Mouse (Mus musculus): ENCODE data around the gene Zfp385b. TPM values are rescaled to one million over a fixed set of nuclear protein-coding genes. Genes with fewer than 3 reads are reported as not detected.

Zfp385b gene
- 8.6 and 12.0 TPM in 2 replicates for polyA plus RNA-seq (2012; rRNA removed)

DNA sequence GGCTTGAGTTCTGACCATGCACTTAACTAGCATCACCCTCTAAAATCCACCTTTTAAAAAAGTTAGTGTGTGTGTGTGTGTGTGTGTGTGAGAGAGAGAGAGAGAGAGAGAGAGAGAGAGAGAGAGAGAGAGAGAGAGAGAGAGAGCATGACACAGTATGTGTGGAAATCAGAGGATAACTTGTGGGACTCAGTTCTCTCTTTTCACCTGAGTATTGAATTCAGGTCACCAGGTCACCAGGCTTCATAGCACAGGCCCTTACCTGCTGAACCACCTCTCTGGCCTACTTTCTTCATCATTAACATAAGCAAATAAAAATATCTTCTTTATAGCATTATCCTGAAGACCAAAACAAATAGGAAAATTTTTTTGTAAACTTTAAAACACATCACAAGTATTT lies at the start of gene Zfp385b:
Gene Zfp385b (minus strand): TSS at position 101 of the 400 bp plus-strand sequence.
- DNase-seq (ENCODE audit: low read depth) = no peak

DNA sequence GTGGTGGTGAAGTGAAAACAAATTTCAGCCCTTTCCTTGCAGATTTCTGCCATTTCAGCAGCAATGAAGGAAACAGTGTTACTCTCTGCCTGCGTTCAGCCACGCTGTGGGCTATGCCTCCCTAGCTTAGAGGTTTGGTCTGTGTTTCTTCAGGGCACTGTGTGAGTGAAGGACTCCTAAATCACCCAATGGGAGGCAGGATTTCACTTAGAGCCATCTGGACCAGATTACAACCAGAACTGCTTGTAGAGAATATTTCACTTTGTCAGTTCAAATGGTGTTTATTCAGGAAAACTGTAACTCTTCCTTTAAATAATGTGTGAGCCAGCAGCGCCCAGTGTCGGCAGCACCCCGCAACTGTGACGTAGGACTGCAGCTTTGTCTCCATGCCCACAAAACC lies 44.5 kb upstream of the Zfp385b start:
- no peak for DNase-seq (ENCODE audit: low read depth)

DNA sequence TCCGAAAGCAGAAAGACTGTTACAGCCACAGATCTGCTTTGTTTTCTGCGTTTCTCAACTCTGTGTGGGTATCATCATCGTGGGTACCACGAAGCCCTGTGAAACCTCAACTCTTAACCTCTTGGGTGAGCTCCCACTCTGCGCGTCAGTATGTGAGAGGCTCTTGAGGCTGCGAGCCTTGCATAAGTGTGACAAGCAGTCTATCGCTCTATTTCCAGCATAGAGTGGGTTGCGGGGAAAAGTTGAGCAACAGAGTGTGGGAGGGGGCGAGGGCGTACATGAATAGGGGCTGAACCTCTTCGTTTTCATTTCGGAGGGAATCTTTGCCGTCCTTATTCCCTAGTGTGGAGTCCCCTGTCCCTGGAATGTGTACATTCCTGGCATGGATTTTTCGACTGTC lies 44.1 kb upstream of the Zfp385b start:
- DNase-seq (ENCODE audit: low read depth) = no peak

DNA sequence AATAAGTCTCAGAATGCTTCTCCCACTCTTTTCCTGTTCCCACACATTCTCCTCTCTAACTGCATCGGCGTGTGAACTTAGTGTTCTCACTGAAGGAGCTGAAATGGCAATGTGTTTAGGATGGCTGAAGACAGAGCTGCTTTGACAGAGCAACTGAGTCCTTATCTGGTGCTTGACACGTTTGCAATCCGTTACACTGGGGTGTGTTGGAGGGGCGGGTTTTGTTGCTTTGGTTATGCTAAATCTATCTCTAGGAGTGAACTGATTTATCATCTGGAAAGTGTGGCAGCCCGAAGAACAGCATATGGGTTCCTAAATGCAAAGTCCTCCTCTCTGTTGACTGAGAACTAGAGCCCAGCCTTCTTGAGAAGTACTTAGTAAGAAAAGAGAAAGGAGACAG lies 22.0 kb upstream of the Zfp385b start:
- no peak for DNase-seq (ENCODE audit: low read depth)

DNA sequence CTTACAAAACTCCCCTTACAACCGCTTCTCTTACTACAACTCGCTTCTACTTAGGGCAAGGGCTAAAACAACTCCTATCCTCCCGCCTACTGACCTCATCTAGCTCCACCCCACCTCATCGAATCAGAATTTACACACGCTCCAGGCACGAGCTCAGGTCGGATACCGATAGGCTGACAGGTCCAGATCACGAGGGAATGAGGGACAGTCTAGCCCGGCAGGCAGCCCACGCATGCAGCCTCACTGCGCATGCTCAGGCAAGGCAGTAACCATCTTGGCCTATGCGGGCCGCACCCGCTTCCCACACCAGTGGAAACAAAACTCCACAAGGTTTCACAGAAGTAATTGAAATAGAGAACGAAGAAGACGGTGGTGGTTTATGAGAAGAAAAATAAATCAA lies 20.1 kb upstream of the Zfp385b start:
- no peak for DNase-seq (ENCODE audit: low read depth)

DNA sequence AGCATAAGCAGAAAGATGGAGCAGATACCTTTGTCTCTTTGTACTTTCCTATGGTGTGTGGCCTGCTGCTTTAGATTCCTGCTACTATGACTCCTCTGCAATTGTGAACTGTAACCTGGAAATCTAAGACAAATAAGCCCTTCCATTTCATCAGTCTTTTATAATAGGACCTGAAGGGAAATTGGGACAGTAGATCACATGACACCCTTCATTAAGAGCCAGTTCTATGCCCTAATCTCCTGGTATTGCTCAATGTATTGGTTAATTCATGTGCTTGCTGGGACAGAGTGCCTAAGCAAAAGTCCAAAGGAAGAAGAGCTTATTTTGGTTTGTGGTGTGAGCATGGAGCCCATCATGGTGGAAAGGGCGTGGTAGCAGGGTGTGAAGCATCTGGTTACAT lies 19.2 kb upstream of the Zfp385b start:
- no peak for DNase-seq (ENCODE audit: low read depth)

DNA sequence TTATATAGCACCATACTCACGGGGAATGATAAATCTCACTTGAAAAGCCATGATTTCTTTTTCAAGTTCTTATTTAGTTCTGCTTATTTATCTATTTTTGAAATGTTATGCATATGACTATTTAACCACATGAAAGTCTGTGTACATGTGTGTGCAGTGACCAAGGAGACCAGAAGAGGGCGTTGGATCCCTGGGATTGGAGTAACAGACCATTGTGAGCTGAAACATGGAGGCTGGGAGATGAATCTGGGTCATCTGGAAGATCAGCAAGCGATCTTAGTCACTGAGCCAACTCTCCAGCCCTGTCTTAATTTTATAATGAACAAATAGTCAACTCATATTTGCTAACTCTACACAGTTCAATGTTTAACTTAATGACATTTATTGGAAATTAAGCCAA lies 16.3 kb upstream of the Zfp385b start:
- no peak for DNase-seq (ENCODE audit: low read depth)

DNA sequence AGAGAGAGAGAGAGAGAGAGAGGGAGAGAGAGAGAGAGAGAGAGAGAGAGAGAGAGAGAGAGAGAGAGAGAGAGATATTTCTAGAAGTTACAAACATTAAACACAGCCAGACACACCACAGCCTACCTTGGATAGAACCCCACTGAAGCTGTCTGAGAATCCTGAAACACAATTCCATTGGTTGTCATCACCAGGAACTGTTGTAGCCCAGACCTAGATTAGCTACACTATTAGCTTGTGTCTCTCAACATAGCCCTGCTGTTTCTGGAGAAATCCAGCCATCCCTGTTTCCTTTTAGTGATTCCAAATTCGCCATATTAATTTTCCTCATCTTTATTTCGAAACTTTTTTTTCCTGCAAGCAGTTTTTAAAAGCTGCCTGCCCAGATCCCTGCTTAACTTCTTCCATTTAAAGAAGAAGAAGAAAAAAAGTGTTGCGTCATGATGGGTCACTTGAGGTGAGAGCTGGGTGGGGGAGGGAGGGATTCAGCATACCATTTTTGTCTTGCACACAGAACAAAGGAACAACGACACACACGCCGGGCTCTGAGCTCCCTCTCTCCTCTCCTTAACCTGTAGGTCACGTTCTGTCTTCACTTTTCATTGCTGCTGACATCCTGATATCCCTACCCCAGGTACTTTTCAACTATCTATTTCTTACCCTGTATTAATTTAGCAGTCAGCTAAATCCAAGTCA lies 6.8 kb upstream of the Zfp385b start:
- DNase-seq (ENCODE audit: low read depth) = no peak

DNA sequence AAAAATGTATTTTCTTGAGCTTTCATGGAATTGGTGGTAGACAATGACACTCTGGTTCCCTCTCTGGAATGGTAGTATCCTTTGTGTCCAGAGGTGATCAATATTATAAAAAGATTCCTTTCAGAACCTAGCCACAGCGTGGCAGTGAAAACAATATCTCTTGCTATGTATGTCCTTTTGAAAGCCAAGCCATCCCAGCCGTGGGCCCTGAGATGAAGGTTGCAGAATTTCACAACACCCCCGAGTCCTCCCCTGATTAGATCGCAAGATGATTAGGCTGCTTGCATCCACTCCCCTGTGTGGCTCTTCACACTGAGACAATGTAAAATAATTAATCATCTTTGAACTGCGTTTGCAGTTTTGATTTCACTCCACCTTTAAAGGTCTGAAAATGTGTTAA lies 3.6 kb upstream of the Zfp385b start:
- no peak for DNase-seq (ENCODE audit: low read depth)

DNA sequence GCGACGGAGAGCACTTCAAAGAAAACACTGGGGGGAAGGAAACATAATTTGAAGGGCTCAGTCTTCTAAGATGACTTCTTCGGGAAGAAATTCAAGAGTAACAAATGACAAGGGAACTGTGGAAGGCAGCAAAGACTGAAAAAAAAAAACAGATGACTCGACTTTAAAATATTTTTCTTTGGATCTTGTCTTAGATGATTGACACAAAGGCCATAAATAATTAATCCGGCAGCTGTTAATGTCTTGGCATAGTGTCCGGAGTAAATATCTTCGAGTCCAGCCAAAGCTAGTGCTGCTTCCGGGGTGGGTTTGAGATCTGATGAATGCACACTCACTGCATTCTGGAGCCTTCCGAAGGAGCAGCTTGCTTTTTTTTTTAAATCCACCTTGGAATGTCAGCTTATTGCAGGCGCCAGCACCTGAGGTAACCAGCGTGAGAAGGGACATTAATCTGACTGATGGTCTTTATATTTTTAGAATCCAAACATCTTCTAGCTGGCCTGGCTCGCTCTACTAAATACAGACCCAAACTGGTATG lies 2.0 kb downstream of the Zfp385b start:
- no peak for DNase-seq (ENCODE audit: low read depth)

DNA sequence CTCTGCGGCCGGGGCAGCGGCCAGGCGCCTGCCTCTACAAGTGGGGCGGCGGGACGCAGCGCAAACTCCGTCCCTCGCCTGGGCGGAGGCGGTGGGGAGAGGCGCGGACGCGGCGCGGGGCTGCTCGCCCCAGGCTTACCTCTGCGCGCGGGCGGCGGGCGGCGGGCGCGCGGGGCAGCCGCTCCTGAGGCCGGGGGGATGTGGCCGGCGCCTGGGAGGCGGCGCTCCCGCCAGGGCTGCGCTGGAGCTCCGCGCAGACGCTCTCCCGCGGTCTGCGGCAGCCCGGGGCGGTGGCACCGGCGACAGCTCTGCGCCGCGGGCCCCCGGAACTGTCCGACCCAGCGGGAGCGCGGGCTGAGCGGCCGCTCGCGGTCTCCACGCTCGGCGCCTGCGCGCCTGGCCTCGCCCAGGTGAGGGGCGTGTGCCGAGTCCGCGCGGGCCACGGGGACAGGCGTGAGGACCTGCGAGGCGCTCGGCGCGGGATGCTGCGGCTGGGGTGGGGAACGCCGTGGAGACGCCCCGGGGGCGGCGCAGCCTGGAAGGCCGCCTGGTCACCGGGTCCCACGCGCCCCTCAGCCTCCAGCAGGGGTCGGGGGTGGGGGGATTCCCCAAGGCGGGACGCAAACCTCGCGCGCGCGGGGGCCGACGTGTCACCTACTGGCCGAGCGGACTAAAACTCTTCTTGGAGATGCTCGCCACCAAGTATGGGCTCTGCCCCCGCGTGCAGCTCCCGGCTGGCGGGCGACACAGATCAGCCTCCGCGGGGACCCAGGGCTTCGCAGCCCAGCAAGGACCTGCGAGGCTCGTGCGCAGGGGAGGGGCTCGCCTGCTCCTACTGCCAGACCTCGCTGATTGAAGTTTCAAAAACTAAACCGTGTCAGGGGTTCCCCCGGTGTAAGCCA lies 2.8 kb downstream of the Zfp385b start:
- DNase-seq (ENCODE audit: low read depth) = no peak

DNA sequence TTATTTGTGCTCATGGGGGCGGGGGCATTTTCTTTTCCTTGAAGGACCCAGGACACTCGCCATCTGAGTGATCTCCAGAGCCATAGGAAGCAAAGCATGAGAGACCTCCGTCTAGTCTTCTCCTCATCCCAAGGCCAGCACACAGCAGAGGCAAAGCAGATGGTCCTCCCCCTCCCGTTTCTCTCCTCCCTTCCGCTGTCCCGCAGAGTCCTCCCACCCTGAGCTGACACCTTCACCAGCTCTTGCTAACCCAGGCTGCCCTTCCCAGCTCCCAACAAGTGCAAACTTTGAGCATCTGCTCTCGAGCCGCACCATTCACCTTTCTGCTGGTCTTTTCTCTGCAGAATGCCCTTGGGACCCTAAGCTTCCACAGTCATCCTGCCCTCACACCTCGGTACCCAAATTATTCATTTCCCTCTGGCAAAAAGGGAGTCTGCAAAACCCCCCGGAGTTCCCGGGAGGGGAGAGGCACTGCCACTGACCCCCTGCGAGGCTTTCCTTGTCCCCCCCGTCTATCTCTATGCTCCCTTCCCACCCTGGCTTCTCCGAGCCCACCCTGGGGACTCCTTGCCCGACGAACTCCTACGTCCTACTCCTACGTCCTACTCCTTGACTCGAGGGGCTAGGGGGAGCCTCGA lies 3.5 kb downstream of the Zfp385b start:
- no peak for DNase-seq (ENCODE audit: low read depth)

DNA sequence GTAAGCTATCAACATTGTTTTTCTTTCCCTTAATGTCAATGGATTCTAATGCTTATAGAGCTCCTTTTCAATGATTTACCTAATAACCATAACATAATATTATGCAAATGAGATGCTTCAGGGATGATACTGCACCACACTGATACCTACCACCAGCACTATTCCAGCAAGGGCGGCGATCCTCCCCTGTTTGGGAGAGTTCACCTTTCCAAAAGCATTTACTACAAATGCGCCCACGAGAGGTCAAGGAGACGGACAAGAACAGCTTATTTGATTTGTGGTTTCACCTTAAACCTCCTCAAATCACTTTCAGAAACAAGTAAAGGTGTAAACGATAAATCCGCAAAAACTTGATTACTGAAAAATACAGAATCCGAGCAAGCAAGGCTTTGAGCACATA lies 4.5 kb downstream of the Zfp385b start:
- DNase-seq (ENCODE audit: low read depth) = no peak

DNA sequence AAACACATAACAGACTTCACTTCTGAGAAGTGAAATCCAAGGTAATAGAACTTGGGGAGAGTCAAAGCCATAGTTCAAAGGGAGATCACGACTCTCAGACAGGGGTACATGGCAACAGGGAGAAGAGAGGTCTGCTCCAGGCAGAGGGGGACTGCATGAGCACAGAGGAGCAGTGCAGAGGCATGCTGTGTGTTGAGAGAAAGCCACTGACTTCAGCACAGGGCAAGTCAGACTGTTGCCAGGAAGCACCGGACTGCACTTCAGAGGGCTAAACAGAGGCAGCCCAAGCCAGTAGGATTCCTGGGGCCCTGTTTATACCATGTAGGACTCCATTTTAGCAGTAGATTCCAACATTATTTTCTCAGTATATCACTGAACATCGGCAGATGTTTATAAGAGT lies 6.4 kb downstream of the Zfp385b start:
- no peak for DNase-seq (ENCODE audit: low read depth)

DNA sequence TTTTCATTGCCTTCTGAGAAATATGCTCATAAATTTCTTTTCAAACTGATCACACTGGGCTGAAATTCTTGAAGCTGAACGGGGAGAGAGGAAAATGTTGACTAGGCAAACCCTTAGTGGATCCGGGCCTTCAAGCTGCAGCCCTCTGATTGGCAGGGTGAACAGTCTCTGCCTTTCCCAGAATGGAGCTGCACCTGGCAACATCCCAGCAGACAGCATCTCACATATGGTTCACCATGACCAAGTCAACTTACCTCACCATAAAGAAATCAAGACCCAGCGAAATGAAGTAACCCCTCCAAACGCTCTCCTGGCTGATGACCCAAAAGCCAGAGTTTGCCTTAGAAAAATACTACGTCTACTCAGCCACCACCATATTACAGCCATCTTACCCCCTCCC lies 8.7 kb downstream of the Zfp385b start:
- DNase-seq (ENCODE audit: low read depth) = no peak

DNA sequence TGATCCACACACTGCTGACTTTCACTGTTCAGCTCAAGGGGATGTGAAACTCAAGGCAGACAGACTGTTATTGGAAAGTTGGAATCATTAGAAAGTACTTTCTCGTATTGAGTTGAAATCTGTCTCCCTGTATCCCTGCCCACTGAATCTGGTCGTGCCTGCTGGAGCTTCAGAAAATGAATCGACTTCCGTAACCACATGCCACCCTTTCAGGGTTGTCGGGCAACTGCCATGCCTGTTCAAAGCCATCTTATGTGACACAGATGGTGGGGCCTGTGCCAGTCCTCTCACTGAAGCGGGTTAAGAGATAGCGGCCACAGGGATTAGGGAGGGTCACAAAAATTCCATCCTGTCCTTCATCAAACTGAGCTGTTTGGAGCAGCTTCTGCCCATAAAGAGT lies 14.7 kb downstream of the Zfp385b start:
- no peak for DNase-seq (ENCODE audit: low read depth)

DNA sequence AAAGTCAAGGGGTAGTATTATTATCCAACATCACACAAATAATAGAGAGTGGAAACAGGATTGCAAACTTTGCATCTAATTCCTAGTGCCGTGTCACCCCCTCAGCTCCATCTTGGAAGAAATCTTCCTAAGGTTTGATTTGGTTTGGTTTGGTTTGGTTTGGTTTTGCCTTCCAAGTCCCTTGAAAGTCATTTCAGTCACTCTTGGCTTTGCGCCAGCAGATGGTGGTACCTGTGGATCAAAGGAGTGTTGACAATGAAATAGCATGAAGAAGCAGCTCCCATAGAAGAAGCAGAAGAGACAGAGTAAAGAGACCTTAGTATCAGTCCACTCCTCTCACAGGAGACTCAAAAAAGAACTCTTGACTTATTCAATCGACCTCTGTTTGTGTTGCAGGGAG lies 17.1 kb downstream of the Zfp385b start:
- DNase-seq (ENCODE audit: low read depth) = no peak

DNA sequence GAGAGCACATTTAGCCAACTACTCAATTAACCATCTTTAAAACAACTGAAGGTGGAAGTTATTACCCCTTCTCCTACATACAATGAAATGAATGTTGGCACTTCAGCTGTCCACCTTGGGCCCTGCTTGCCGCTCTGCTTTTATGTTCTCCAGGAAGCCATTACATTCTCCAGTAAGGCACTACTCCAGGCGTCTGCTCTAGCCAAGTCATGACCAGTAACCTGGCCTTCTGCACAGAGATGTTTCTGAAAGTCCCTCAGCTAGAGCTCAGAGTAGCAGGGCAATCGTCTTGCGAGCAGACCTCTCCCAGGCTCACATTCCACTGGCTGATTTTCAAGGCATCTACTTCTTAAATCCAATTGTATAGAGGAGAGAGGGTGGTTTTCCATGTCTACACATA lies 18.0 kb downstream of the Zfp385b start:
- no peak for DNase-seq (ENCODE audit: low read depth)

DNA sequence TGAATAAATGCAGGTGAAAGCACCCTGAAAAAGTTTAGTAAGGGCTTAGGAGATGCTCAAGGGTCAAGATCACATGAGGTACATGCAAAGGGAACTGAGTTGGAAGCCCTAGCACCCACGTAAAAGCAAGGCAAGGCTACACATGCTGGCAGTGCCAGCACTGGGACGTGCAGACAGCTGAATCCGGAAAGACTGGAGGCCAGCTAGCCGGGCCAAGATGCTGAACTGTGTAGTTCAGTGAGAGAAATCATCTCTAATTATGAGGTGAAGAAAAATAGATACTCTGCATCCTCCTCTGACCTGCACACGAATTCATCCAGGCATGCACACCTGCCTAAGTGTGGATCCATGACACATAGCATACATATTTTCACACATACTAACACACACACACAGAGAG lies 18.4 kb downstream of the Zfp385b start:
- no peak for DNase-seq (ENCODE audit: low read depth)

DNA sequence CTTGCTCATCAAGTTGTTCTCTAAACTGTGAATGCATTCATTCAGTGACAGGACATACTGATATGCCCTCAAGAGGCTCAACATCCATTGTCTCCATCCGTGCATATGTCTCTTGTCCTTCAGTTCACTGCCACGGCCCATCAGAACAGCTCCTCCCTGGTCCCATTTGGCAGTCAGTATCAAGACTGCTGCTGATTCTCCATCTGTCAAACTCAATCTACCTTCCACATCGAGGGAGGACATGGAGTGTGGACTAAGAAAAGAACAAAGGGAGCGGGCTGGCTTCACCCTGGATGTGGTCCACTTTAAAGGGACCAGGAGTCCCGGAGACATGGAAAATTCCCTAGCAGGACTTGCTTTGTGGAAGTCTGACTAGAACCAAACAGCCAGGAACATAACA lies 22.2 kb downstream of the Zfp385b start:
- DNase-seq (ENCODE audit: low read depth) = no peak

DNA sequence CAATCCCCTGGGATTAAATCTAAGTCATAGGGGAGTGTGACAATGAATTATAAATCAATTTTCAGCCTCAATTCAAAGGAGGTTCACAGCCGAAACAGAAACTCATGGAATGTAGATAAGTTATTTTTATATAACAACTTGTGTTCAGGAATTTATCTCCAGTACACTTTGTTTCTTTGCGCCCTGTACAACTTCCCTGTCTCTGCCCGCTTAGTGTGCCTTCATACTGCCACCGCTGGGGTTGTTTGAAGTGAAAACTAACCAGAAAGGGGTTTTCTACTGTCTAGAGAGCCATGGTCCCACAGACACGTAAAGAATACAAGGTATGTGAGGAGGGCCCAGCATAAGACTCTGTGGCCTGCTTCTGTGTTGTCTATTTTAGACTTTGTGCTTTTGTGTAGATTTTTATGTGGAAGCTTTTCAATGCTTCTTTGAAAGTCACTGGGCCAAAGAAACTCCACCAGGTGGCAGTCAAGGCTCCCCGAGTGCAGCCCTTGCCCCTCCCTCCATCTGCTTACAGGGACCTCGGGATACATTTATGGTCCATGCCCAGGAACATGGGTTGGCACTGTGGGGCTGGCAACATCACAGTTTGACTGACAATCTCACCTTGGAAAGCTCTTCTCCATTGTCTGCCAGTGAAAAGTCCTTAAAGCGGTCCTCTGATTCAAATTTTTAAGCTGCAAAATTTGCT lies 23.4 kb downstream of the Zfp385b start:
- no peak for DNase-seq (ENCODE audit: low read depth)

DNA sequence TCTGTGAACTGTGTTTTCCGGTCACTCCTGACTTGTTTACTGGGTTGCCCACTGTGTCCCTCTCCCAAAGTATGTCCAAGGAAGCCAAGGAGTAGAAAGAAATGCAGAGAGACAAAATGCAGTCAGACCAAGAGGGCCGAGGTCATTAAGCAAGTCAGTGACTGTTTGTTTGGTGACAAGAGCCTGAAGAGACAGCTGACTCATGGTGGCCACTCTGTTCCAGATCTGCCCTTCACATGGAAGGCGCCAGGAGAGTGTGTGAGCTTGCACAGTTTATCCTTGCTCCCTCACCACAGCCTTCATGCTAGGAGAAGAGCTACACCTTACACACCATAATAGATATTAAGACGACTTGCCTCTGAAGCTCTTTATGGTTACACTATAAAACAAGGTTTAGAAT lies 28.6 kb downstream of the Zfp385b start:
- no peak for DNase-seq (ENCODE audit: low read depth)

All from gonadal fat pad, adult 2 months (tissue).